Mouse (Mus musculus) kidney, embryonic 15.5 days (tissue): ENCODE data around the gene Rpl3. TPM values are rescaled to one million over a fixed set of nuclear protein-coding genes. Genes with fewer than 3 reads are reported as not detected.
A peak's percentile ranks its signal among the peaks of the same experiment; 100 is the strongest.

ENCODE experiments used
- ATAC-seq: fragments of 200-750 bp; cut with Nextera tagmentation; replicated peaks from 2 replicates; pipeline ENCODE4 v1.8.0; 2017; ENCODE audit warnings: moderate TSS enrichment; ENCODE audit not compliant: low FRiP score
- H3K27ac ChIP-seq: fragments of 300-500 bp; sonication (generic); 2 replicates; pipeline ENCODE4 v1.5.1; 2015; ENCODE audit warnings: mild to moderate bottlenecking, inconsistent platforms
- H3K27me3 ChIP-seq: fragments of 300-500 bp; sonication (generic); 2 replicates; pipeline ENCODE4 v1.6.1; 2015; ENCODE audit warnings: inconsistent platforms
- H3K36me3 ChIP-seq: fragments of 300-500 bp; sonication (generic); 2 replicates; pipeline ENCODE4 v1.6.1; 2015; ENCODE audit warnings: inconsistent platforms
- H3K4me1 ChIP-seq: fragments of 300-500 bp; sonication (generic); 2 replicates; pipeline ENCODE4 v1.6.1; 2015; ENCODE audit warnings: inconsistent platforms
- H3K4me2 ChIP-seq: fragments of 300-500 bp; sonication (generic); 2 replicates; pipeline ENCODE4 v1.6.1; 2015; ENCODE audit warnings: moderate library complexity, mild to moderate bottlenecking, inconsistent platforms
- H3K4me3 ChIP-seq: fragments of 300-500 bp; sonication (generic); replicated peaks from 2 replicates; pipeline ENCODE4 v1.5.1; 2015; ENCODE audit warnings: mild to moderate bottlenecking, inconsistent platforms
- H3K9ac ChIP-seq: fragments of 300-500 bp; sonication (generic); 2 replicates; pipeline ENCODE4 v1.6.1; 2015; ENCODE audit warnings: mild to moderate bottlenecking, inconsistent platforms
- H3K9me3 ChIP-seq: fragments of 300-500 bp; sonication (generic); replicated peaks from 2 replicates; pipeline ENCODE4 v1.6.1; 2016; ENCODE audit warnings: inconsistent platforms
- WGBS: fragments of 180-500 bp; shearing (Covaris S2); methylation state at CpG from one replicate; pipeline ENCODE4 v1.1.7; 2015; ENCODE audit warnings: mixed read lengths; 5-methylcytosine and 5-hydroxymethylcytosine counted together
- polyA plus RNA-seq: library from polyadenylated mRNA; unstranded; fragments of >200 nt; fragmentation: Nextera tagmentation; extraction: Ambion mirVana; gene quantifications from 2 replicates; pipeline ENCODE4 v1.2.1, GENCODE M21; 2015

The Rpl3 gene
- polyA plus RNA-seq, 1 experiment from 2014 or later: 1,115 TPM

DNA sequence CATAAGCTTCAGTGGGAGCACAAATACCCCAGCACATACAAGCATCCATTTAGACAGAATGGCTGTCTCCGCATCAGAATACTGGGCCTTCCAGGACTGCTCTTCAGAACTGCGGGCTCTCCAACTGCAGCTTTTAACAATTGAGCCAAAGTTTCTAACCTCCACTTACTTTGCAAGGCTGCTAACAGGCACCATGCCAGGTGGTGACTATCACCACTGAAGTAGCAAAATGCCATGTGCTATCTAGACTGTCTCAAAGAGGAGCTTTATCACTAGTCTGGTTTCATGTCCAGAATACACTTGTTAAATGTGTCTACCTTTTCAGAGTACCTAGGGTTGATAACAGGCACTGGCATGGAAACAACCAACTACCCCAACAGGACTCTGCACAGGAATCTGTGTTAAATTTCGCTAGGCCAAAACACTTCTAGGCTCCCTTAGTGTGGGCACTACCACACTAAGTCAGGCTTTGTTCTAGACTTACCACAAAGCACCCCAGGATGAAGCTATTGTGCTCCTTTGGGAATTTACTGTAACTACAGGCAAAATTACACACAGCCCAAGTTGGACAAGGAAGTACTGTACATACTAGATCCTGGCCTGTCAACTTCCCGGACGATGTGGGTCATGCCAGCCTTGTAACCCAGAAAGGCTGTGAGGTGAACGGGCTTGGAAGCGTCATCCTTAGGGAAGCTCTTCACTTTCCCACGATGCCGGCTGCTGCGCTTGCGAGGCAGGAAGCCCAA, 9.7 kb downstream of the Rpl3 start:
- Histone ChIP-seq H3K27ac (peak overlapping the region; percentile 91), H3K36me3 (peaks cover 53% of the 10 kb centered on the region), H3K4me2 (peak overlapping the region; percentile 81), H3K9me3 (no peaks in the 10 kb centered on the region), H3K4me3 (peak overlapping the region; percentile 68), H3K27me3 (no peaks in the 10 kb centered on the region), H3K4me1 (peaks cover 34% of the 10 kb centered on the region), H3K9ac (peak overlapping the region; percentile 79)
- WGBS: 8% methylated on average over 11 of the region's 11 CpGs
- no peak for ATAC-seq

DNA sequence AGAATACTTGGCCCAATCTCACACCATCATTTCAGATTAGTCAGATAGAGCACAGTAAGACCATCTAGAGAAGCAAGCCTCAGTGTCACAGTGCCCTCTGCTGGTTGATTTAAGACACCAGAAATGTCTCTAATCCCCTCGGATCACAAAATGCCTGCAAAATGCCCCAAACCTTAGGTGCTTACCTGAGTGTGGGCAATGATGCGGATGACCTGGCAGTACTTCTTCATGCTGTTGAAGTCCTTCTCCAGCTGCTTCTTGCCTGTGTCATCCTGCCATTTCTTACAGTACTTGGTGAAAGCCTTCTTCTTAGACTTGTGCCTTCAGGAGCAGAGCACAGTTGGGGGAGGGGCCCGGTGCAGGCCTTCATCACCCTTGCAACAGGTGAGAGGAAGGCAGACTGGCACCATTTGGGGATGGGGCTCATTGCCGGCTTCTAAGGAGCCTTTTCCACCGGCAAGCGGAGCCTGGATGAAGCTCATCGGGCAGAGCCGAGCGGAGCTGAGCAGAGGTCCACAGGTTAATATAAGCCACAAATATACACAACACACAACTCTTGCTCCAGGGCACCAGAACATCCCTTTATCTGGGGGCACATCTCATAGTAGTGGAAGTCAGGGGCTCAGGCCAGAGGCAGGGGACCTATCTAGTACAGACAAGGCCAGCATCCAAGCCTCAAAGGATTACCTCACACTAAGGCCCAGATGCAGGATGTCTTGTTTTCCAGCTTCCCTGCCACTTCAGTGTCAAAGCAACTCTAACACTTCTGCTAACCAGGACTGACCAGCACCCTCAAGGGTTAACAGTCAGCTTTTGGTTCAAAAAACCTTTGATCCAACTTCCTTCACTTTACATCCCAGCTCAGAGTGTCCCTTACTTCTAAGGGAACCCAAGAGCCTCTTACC, 10.7 kb downstream of the Rpl3 start:
- no peak for ATAC-seq
- Histone ChIP-seq H3K27ac (peak overlapping the region; percentile 91), H3K4me1 (peaks cover 34% of the 10 kb centered on the region), H3K4me2 (peak overlapping the region; percentile 81), H3K9ac (peak overlapping the region; percentile 79), H3K27me3 (no peaks in the 10 kb centered on the region), H3K36me3 (peaks cover 59% of the 10 kb centered on the region), H3K4me3 (peak overlapping the region; percentile 68), H3K9me3 (no peaks in the 10 kb centered on the region)
- WGBS: 53% methylated on average over 9 of the region's 9 CpGs

DNA sequence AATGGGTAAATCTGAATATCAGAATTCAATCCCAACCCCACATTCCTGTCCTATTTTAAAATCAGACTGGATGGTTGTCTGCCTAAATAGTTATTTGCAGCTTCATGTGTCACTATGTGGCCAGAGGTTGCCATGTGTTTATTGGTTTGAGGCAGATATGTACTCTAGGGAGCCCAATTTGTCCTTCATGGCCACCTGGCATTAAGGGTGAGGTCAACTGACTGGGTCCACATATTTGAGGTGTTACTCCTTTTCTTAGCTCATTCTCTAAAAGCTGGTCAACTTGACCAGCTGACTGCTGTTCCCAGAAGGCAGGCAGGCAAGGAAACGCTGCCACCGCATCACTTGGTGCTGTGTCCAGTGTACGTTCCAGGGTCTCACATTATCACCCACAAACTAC, 11.7 kb downstream of the Rpl3 start:
- H3K4me2 ChIP-seq: peak overlapping the region; percentile 81
- H3K4me3 ChIP-seq: no peak overlapping the region
- peaks cover 59% of the 10 kb centered on the region for H3K36me3 ChIP-seq

GRCm38 (mm10) chr15:80079129-80079668, 12.5 kb downstream of the Rpl3 start:
- Histone ChIP-seq H3K36me3 (peaks cover 59% of the 10 kb centered on the region), H3K9ac (no peak overlapping the region), H3K4me2 (no peak overlapping the region; the same call in 1 of the 2 replicates), H3K4me3 (no peak overlapping the region), H3K9me3 (no peaks in the 10 kb centered on the region), H3K27me3 (no peaks in the 10 kb centered on the region), H3K4me1 (peaks cover 38% of the 10 kb centered on the region), H3K27ac (no peak overlapping the region)
- WGBS: 91% methylated on average over 5 of the region's 5 CpGs
- no peak for ATAC-seq

More for the DNA sequence above, 11.7 kb downstream of the Rpl3 start:
- Histone ChIP-seq H3K9me3 (no peaks in the 10 kb centered on the region), H3K27me3 (no peaks in the 10 kb centered on the region), H3K9ac (0 out of 2 replicates have a peak overlapping the region, but pooled peaks have one; percentile 6), H3K4me1 (peaks cover 38% of the 10 kb centered on the region), H3K27ac (no peak overlapping the region)
- no peak for ATAC-seq
- 76% methylated on average over 3 of the region's 3 CpGs for WGBS

GRCm38 (mm10) chr15:80078058-80078814, 13.4 kb downstream of the Rpl3 start:
- Histone ChIP-seq H3K36me3 (peaks cover 59% of the 10 kb centered on the region), H3K4me3 (no peak overlapping the region), H3K9me3 (no peaks in the 10 kb centered on the region), H3K4me1 (peaks cover 38% of the 10 kb centered on the region), H3K9ac (no peak overlapping the region), H3K4me2 (no peak overlapping the region), H3K27me3 (no peaks in the 10 kb centered on the region), H3K27ac (no peak overlapping the region)
- no peak for ATAC-seq
- WGBS: 76% methylated on average over 11 of the region's 11 CpGs

DNA sequence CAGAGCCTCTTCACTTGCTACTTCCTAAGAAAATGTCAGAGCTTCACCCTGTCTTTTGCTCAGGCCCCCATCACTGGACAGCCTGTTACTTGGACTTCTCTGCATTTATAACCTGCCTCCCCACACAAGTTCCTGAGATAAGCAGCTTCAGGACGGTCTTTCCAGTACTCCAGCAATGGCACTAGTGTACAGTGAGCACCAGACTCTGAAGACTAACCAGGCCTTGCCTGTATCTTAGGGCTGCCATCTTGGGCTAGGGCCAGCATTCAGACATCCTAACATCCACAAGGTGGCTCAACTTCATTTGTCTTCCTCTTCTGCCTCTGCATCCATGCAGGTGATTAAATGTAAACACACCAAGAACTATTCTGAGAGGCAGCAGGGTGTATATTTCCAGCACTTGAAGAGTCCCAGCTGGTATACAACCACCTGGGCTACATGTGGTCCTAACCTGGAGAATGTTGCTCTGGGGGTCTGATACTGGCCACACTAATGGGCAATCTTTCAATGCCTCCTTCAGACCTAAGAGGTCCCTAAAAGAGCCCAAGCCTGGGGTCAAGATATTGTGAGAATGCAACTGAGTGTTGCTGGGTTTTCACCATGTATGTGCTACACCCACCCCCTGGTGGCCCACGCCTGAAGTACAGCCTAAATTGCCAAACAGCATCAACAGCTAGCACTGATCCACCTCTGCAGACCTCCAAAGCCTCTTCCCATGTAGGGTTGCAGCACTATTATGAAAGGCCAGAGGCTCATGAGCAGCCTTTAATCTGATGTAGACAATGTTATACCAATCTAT, 15.1 kb downstream of the Rpl3 start:
- 6% methylated on average over 2 of the region's 2 CpGs for WGBS

GRCm38 (mm10) chr15:80075733-80076337, 15.8 kb downstream of the Rpl3 start:
- H3K36me3 ChIP-seq: peaks cover 45% of the 10 kb centered on the region
- ATAC-seq: no peak
- H3K9ac ChIP-seq: no peak overlapping the region
- no peak overlapping the region for H3K4me2 ChIP-seq
- H3K27ac ChIP-seq: peak overlapping the region; percentile 54
- 23% methylated on average over 5 of the region's 5 CpGs for WGBS
- H3K4me1 ChIP-seq: peaks cover 35% of the 10 kb centered on the region
- H3K9me3 ChIP-seq: no peaks in the 10 kb centered on the region
- H3K4me3 ChIP-seq: no peak overlapping the region
- no peaks in the 10 kb centered on the region for H3K27me3 ChIP-seq

More for the DNA sequence above, 15.1 kb downstream of the Rpl3 start:
- no peak overlapping the region for H3K9ac ChIP-seq
- peaks cover 42% of the 10 kb centered on the region for H3K4me1 ChIP-seq
- H3K27me3 ChIP-seq: no peaks in the 10 kb centered on the region
- H3K9me3 ChIP-seq: no peaks in the 10 kb centered on the region
- peaks cover 52% of the 10 kb centered on the region for H3K36me3 ChIP-seq
- peak overlapping the region; percentile 54 for H3K27ac ChIP-seq
- peak; percentile 43; the same call in 1 of the 2 replicates for ATAC-seq
- H3K4me3 ChIP-seq: no peak overlapping the region
- no peak overlapping the region for H3K4me2 ChIP-seq

GRCm38 (mm10) chr15:80075374-80075694, 16.3 kb downstream of the Rpl3 start:
- Histone ChIP-seq H3K36me3 (peaks cover 40% of the 10 kb centered on the region), H3K4me2 (no peak overlapping the region), H3K27me3 (no peaks in the 10 kb centered on the region), H3K9ac (no peak overlapping the region), H3K9me3 (no peaks in the 10 kb centered on the region), H3K27ac (peak overlapping the region; percentile 54), H3K4me3 (no peak overlapping the region), H3K4me1 (peaks cover 30% of the 10 kb centered on the region)
- ATAC-seq: no peak
- 21% methylated on average over 3 of the region's 3 CpGs for WGBS

DNA sequence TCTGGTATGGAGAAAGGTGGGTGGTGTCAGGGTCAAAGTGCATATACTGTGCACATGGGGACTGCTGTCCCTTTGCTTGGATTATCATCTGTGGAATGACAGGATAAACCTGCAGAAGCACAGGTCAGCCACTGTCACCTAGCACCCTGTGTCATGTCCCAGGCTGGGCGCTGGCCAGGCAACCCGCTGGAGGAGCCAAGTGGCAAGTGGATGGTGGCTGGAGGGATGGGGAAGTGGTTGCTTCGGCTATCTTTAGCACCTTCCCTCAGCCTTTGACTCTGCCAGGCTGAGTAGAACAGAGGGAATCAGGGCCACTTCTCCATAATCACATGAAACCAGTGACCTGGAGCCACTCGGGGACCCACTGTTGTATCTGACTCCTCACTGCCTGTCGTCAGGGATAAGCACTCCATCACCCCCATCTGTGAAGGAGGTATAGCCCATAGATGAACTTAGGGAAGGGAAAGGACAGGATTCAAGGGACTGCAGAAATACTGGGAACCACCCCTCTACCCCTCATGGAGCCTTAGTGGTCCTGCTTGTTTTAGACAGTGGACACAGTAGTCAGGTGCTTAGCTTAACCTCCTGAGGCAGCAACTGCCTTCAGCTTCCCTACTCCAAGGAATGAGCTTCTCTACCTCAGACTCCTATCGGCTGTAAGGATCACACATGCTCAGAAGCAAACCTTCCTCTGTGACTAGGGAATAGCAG, 16.9 kb downstream of the Rpl3 start:
- H3K4me3 ChIP-seq: no peak overlapping the region
- 47% methylated on average over 6 of the region's 6 CpGs for WGBS
- H3K36me3 ChIP-seq: peaks cover 35% of the 10 kb centered on the region
- no peaks in the 10 kb centered on the region for H3K9me3 ChIP-seq
- ATAC-seq: no peak
- H3K27ac ChIP-seq: peak overlapping the region; percentile 54; the same call in 1 of the 2 replicates
- no peaks in the 10 kb centered on the region for H3K27me3 ChIP-seq
- H3K9ac ChIP-seq: no peak overlapping the region
- H3K4me1 ChIP-seq: peaks cover 25% of the 10 kb centered on the region
- no peak overlapping the region for H3K4me2 ChIP-seq

DNA sequence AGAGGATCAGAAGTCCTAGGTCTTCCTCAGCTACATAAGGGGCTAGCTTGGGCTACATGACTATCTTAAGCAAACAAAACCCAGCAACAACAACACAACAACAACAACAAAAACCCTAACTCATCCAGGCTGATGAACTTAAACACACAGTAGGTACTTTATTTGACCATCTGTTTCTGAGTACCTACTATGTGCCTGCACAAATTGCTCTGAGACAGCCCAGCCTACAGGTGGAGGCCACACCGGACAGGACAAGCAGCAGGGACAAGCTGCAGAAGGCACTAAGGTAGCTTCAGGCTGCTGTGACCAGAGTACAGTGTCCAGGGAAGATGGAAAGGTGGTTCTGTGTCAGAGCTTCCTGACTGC, 18.4 kb downstream of the Rpl3 start:
- peaks cover 19% of the 10 kb centered on the region for H3K36me3 ChIP-seq
- no peak for ATAC-seq
- no peak overlapping the region for H3K27ac ChIP-seq
- no peak overlapping the region for H3K4me2 ChIP-seq
- no peak overlapping the region for H3K9ac ChIP-seq
- 94% methylated on average over 1 of the region's 1 CpGs for WGBS
- no peaks in the 10 kb centered on the region for H3K9me3 ChIP-seq
- peaks cover 16% of the 10 kb centered on the region; the same call in 1 of the 2 replicates for H3K4me1 ChIP-seq
- H3K27me3 ChIP-seq: no peaks in the 10 kb centered on the region
- H3K4me3 ChIP-seq: no peak overlapping the region
